Mouse (Mus musculus) hindbrain, embryonic 10.5 days (tissue): ENCODE data around the gene Krt24. TPM values are rescaled to one million over a fixed set of nuclear protein-coding genes. Genes with fewer than 3 reads are reported as not detected.
A peak's percentile ranks its signal among the peaks of the same experiment; 100 is the strongest.
"Not testable (repeated sequence)": the region's sequence is repeated elsewhere in the genome, so short reads cannot be mapped to it uniquely, and the experiment has no call there.

Experiments used
- DNase-seq: peaks from one replicate; pipeline ENCODE4 v3.0.0-alpha.2; 2017; ENCODE audit warnings: low spot score
- H3K27ac ChIP-seq: fragments of 300-500 bp; sonication (generic); 2 replicates; pipeline ENCODE4 v1.5.1; 2016; ENCODE audit warnings: mild to moderate bottlenecking, moderate library complexity
- H3K27me3 ChIP-seq: fragments of 300-500 bp; sonication (generic); 2 replicates; pipeline ENCODE4 v1.6.1; 2016; ENCODE audit warnings: mild to moderate bottlenecking; ENCODE audit not compliant: poor library complexity, insufficient read depth, severe bottlenecking
- H3K36me3 ChIP-seq: fragments of 300-500 bp; sonication (generic); 2 replicates; pipeline ENCODE4 v1.6.1; 2016; ENCODE audit warnings: mild to moderate bottlenecking, moderate library complexity
- H3K4me1 ChIP-seq: fragments of 300-500 bp; sonication (generic); replicated peaks from 2 replicates; pipeline ENCODE4 v1.6.1; 2016; ENCODE audit warnings: mild to moderate bottlenecking
- H3K4me3 ChIP-seq: fragments of 300-500 bp; sonication (generic); 2 replicates; pipeline ENCODE4 v1.5.1; 2016; ENCODE audit warnings: mild to moderate bottlenecking, moderate library complexity
- H3K9me3 ChIP-seq: fragments of 300-500 bp; sonication (generic); 2 replicates; pipeline ENCODE4 v1.6.1; 2016; ENCODE audit warnings: mild to moderate bottlenecking, moderate library complexity
- WGBS: fragments of 180-500 bp; shearing (Covaris S2); methylation state at CpG from one replicate; pipeline ENCODE4 v1.1.7; 2016; 5-methylcytosine and 5-hydroxymethylcytosine counted together
- polyA plus RNA-seq: library from polyadenylated mRNA; unstranded; fragments of >200 nt; fragmentation: Nextera tagmentation; extraction: Ambion mirVana; gene quantifications from 2 replicates; pipeline ENCODE4 v1.2.1, GENCODE M21; 2016

Krt24 gene
- polyA plus RNA-seq, 1 experiment from 2014 or later, result not detected

- 61% methylated on average over 4 of the region's 4 CpGs for WGBS
- H3K36me3 ChIP-seq, result no peaks in the 10 kb centered on the region
Observed at GRCm38 (mm10) chr11:99249115-99249514, 35.9 kb downstream of the Krt24 start.

DNA sequence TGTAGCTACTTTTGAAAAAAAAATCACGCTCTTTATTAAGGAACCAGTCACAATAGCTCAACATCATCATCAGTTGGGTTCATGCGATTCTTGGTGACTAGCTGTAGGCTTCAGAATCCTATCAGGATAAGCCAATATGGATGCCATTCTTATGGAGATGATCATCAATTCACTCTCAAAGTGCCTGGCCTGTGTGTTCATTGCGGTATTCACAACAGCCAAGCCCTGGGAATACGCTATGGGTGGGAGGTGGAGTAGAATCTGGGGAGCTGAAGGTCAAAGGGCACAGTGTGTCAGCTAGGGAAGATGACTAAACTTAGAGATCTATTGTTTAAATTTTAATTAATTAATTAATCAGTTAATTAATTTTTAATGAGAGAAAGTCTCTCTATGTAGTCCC lies 37.1 kb downstream of the Krt24 start:
- no peak overlapping the region for H3K27ac ChIP-seq
- WGBS, result 94% methylated on average over 4 of the region's 4 CpGs
- H3K4me1 ChIP-seq, result peaks cover 14% of the 10 kb centered on the region
- no peaks in the 10 kb centered on the region for H3K9me3 ChIP-seq
- no peaks in the 10 kb centered on the region for H3K27me3 ChIP-seq
- no peak overlapping the region for H3K4me3 ChIP-seq
- no peaks in the 10 kb centered on the region for H3K36me3 ChIP-seq
- no peak for DNase-seq

More at GRCm38 (mm10) chr11:99249115-99249514, 35.9 kb downstream of the Krt24 start:
- Histone ChIP-seq H3K27me3 (no peaks in the 10 kb centered on the region), H3K9me3 (no peaks in the 10 kb centered on the region), H3K4me1 (peaks cover 10% of the 10 kb centered on the region), H3K27ac (no peak overlapping the region), H3K4me3 (no peak overlapping the region)
- DNase-seq, result peak; percentile 15

- 42% methylated on average over 3 of the region's 3 CpGs for WGBS
- not testable (repeated sequence) for H3K4me3 ChIP-seq, H3K27ac ChIP-seq
Observed at GRCm38 (mm10) chr11:99244519-99244918, 40.5 kb downstream of the Krt24 start.

GRCm38 (mm10) chr11:99243820-99244374 lies 41.2 kb downstream of the Krt24 start, which contains the start of gene Krt222:
Gene Krt222, minus strand, starts transcription at chr11:99244085.
- Histone ChIP-seq H3K27ac (peak within 1 kb of the TSS; percentile 35), H3K27me3 (no peaks in the 10 kb centered on the region), H3K4me1 (peaks cover 8% of the 10 kb centered on the region), H3K4me3 (peak within 1 kb of the TSS; percentile 41), H3K9me3 (no peaks in the 10 kb centered on the region), H3K36me3 (no peaks in the 10 kb centered on the region)
- peak; percentile 21 for DNase-seq
- WGBS, result 6% methylated on average over 17 of the region's 17 CpGs

More at GRCm38 (mm10) chr11:99244519-99244918, 40.5 kb downstream of the Krt24 start:
- H3K36me3 ChIP-seq, H3K9me3 ChIP-seq, H3K27me3 ChIP-seq, H3K4me1 ChIP-seq, DNase-seq: not testable (repeated sequence)

- H3K27me3 ChIP-seq, result no peaks in the 10 kb centered on the region
- no peaks in the 10 kb centered on the region for H3K9me3 ChIP-seq
- peaks cover 11% of the 10 kb centered on the region for H3K4me1 ChIP-seq
- no peak for DNase-seq
- peak overlapping the region; percentile 41 for H3K4me3 ChIP-seq
- H3K36me3 ChIP-seq, result no peaks in the 10 kb centered on the region
- H3K27ac ChIP-seq, result 0 out of 2 replicates have a peak overlapping the region, but pooled peaks have one; percentile 35
- 76% methylated on average over 3 of the region's 3 CpGs for WGBS
Observed at GRCm38 (mm10) chr11:99243200-99243819, 41.8 kb downstream of the Krt24 start.

GRCm38 (mm10) chr11:99242056-99242455 lies 43.0 kb downstream of the Krt24 start:
- no peak for DNase-seq
- Histone ChIP-seq H3K27me3 (no peaks in the 10 kb centered on the region), H3K4me3 (no peak overlapping the region), H3K36me3 (no peaks in the 10 kb centered on the region), H3K4me1 (peaks cover 11% of the 10 kb centered on the region), H3K9me3 (no peaks in the 10 kb centered on the region), H3K27ac (no peak overlapping the region)
- 76% methylated on average over 5 of the region's 5 CpGs for WGBS

DNA sequence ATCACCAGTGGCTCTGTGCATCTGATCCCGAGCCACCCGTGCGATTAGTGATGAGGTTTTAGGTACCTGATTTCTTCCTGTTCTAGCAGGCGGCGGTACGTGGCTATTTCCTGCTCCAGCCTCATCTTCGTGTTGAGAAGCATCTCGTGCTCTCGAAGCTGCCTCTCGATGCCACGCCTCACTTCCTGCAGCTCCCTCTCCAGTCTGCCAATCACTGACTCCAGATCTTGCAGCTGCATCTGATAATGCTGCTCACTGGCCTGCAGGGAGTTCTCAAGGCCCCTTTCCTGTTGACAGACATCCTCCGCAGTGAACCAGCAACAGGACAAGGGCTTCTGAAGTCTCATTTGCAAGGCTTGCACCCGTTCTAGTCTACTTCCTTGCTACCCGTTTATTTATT lies 46.6 kb downstream of the Krt24 start:
- no peaks in the 10 kb centered on the region for H3K27me3 ChIP-seq
- no peaks in the 10 kb centered on the region for H3K36me3 ChIP-seq
- no peak for DNase-seq
- no peak overlapping the region for H3K27ac ChIP-seq
- 68% methylated on average over 14 of the region's 14 CpGs for WGBS
- H3K4me1 ChIP-seq, result peaks cover 3% of the 10 kb centered on the region; the same call in 1 of the 2 replicates
- no peaks in the 10 kb centered on the region for H3K9me3 ChIP-seq
- no peak overlapping the region for H3K4me3 ChIP-seq

GRCm38 (mm10) chr11:99231049-99231816 lies 53.8 kb downstream of the Krt24 start:
- no peaks in the 10 kb centered on the region for H3K27me3 ChIP-seq

GRCm38 (mm10) chr11:99230261-99231048 lies 54.6 kb downstream of the Krt24 start, which contains the start of gene Smarce1:
Gene Smarce1, minus strand, starts transcription at chr11:99231017.
- under 1% methylated on average over 86 of the region's 87 CpGs for WGBS
- peak within 1 kb of the TSS; percentile 97 for H3K4me3 ChIP-seq
- H3K4me1 ChIP-seq, result peaks cover 25% of the 10 kb centered on the region
- peak within 1 kb of the TSS; percentile 100 for H3K27ac ChIP-seq
- DNase-seq, result peak; percentile 86
- peaks cover 27% of the 10 kb centered on the region for H3K36me3 ChIP-seq
- no peaks in the 10 kb centered on the region for H3K9me3 ChIP-seq
- H3K27me3 ChIP-seq, result no peaks in the 10 kb centered on the region

More at GRCm38 (mm10) chr11:99231049-99231816, 53.8 kb downstream of the Krt24 start:
- DNase-seq, result no peak
- 32% methylated on average over 15 of the region's 15 CpGs for whole genome bisulfite sequencing
- Histone ChIP-seq H3K4me3 (peak overlapping the region; percentile 97), H3K9me3 (no peaks in the 10 kb centered on the region), H3K27ac (peak overlapping the region; percentile 100), H3K36me3 (peaks cover 19% of the 10 kb centered on the region), H3K4me1 (peaks cover 25% of the 10 kb centered on the region)

Other genes with a start within 250 kb of the Krt24 start
- 424 and 437 TPM in 2 replicates for gene Igfbp4, start 244.0 kb downstream of the Krt24 start, polyA plus RNA-seq
- 0.67 and 1.0 TPM in 2 replicates for gene Tns4, start 196.0 kb downstream of the Krt24 start, polyA plus RNA-seq
- gene Ccr7, start 130.2 kb downstream of the Krt24 start, polyA plus RNA-seq, result 0.21 and 0.25 TPM in 2 replicates
- gene Smarce1, start 54.2 kb downstream of the Krt24 start, polyA plus RNA-seq, result 289 and 317 TPM in 2 replicates
- gene Krt222, start 41.2 kb downstream of the Krt24 start, polyA plus RNA-seq, result 0.15 and 0.59 TPM in 2 replicates
- 0.07 TPM in 1 of 2 replicates, not detected in the other for gene Krt25, start 37.7 kb upstream of the Krt24 start, polyA plus RNA-seq
- gene Krt26, start 52.7 kb upstream of the Krt24 start, polyA plus RNA-seq, result 0.12 and 0.43 TPM in 2 replicates
- not detected in 2 replicates for gene Krt27, start 65.8 kb upstream of the Krt24 start, polyA plus RNA-seq
- gene Krt28, start 89.6 kb upstream of the Krt24 start, polyA plus RNA-seq, result 0.25 and 0.26 TPM in 2 replicates
- 22.4 and 27.4 TPM in 2 replicates for gene Krt10, start 104.1 kb upstream of the Krt24 start, polyA plus RNA-seq
- 0.09 TPM in 1 of 2 replicates, not detected in the other for gene Krt12, start 137.0 kb upstream of the Krt24 start, polyA plus RNA-seq
- gene Krt20, start 152.9 kb upstream of the Krt24 start, polyA plus RNA-seq, result 0.35 and 1.6 TPM in 2 replicates
- 0.24 TPM in 1 of 2 replicates, not detected in the other for gene Krt23, start 207.9 kb upstream of the Krt24 start, polyA plus RNA-seq
- not detected in 2 replicates for gene Krt39, start 236.1 kb upstream of the Krt24 start, polyA plus RNA-seq